Mouse (Mus musculus) MEL (cell line): ENCODE measurements at regions not wholly inside any gene's neighbourhood (a gene's known extent, or its start where the extent isn't known, plus 50 kb on each side); places are given as distances from the start of the nearest gene placed in this dataset.

Source experiments
- DNase-seq: peaks from one replicate; pipeline ENCODE4 v3.0.0; 2011; ENCODE audit warnings: low read depth, low spot score
- H3K27ac ChIP-seq: 2 replicates; pipeline ENCODE4 v1.5.1; 2012; ENCODE audit warnings: low read depth, mild to moderate bottlenecking, control low read depth, low read length, moderate library complexity; ENCODE audit not compliant: control insufficient read depth
- H3K27me3 ChIP-seq, 2 experiments: fragments of 150-350 bp in 1 of 2; sonication (generic) in 1 of 2; 2 replicates each; pipeline ENCODE4 v1.6.1; 2012; ENCODE audit warnings: low read length in 2 of 2, mild to moderate bottlenecking in 2 of 2, improper control_type of control experiment in 1 of 2, moderate library complexity in 1 of 2; ENCODE audit not compliant: insufficient read depth in 2 of 2, control insufficient read depth in 1 of 2
- H3K36me3 ChIP-seq, 2 experiments: 2 replicates each; pipeline ENCODE4 v1.6.1; 2012 to 2014; ENCODE audit warnings: low read length in 2 of 2, improper control_type of control experiment in 1 of 2, inconsistent platforms in 1 of 2, mild to moderate bottlenecking in 1 of 2; ENCODE audit not compliant: insufficient read depth in 2 of 2, control insufficient read depth in 1 of 2
- H3K4me1 ChIP-seq, 2 experiments: fragments of 150-350 bp in 1 of 2; sonication (generic) in 1 of 2; 2 replicates each; pipeline ENCODE4 v1.6.1; 2012; ENCODE audit warnings: low read length in 2 of 2, improper control_type of control experiment in 1 of 2, mild to moderate bottlenecking in 1 of 2; ENCODE audit not compliant: insufficient read depth in 2 of 2, control insufficient read depth in 1 of 2
- H3K4me3 ChIP-seq, 2 experiments: fragments of 150-350 bp in 1 of 2; sonication (generic) in 1 of 2; 2 replicates each; pipeline ENCODE4 v1.5.1; 2012; ENCODE audit warnings: low read depth in 2 of 2, low read length in 2 of 2, mild to moderate bottlenecking in 2 of 2, moderate library complexity in 2 of 2, control low read depth in 1 of 2, improper control_type of control experiment in 1 of 2; ENCODE audit not compliant: control insufficient read depth in 1 of 2, insufficient read depth in 1 of 2
- H3K79me2 ChIP-seq: 2 replicates; pipeline ENCODE4 v1.6.1; 2012; ENCODE audit warnings: mild to moderate bottlenecking, low read length, moderate library complexity; ENCODE audit not compliant: control insufficient read depth, poor library complexity, insufficient read depth
- H3K9ac ChIP-seq: 2 replicates; pipeline ENCODE4 v1.6.1; 2012; ENCODE audit warnings: low read depth, mild to moderate bottlenecking, control low read depth, low read length, moderate library complexity; ENCODE audit not compliant: control insufficient read depth, poor library complexity, severe bottlenecking
- H3K9me3 ChIP-seq: fragments of 150-350 bp; sonication (generic); replicated peaks from 2 replicates; pipeline ENCODE4 v1.6.1; 2012; ENCODE audit warnings: mild to moderate bottlenecking, low read length, improper control_type of control experiment, moderate library complexity; ENCODE audit not compliant: insufficient read depth
- CTCF ChIP-seq, 3 experiments: IDR thresholded peaks in 2 of 3; conservative IDR thresholded peaks in 1 of 3; 2 replicates each; pipeline ENCODE4 v1.5.1; 2011 to 2012; ENCODE audit warnings: low read length in 3 of 3, low read depth in 2 of 3, mild to moderate bottlenecking in 2 of 3, improper control_type of control experiment in 1 of 3, inconsistent platforms in 1 of 3, mixed read lengths in 1 of 3, moderate library complexity in 1 of 3; ENCODE audit not compliant: control insufficient read depth in 1 of 3, insufficient read depth in 1 of 3, poor library complexity in 1 of 3, severe bottlenecking in 1 of 3
- ELF1 ChIP-seq: IDR thresholded peaks from 2 replicates; pipeline ENCODE4 v1.6.1; 2014; ENCODE audit warnings: low read depth, mild to moderate bottlenecking, inconsistent platforms, low read length, improper control_type of control experiment, moderate library complexity
- GATA1 ChIP-seq: IDR thresholded peaks from 2 replicates; pipeline ENCODE4 v1.6.1; 2011; ENCODE audit warnings: low read depth, low read length, improper control_type of control experiment
- MAFK ChIP-seq: IDR thresholded peaks from 2 replicates; pipeline ENCODE4 v1.6.1; 2011; ENCODE audit warnings: low read depth, mild to moderate bottlenecking, low read length, improper control_type of control experiment, borderline replicate concordance
- MAX ChIP-seq: IDR thresholded peaks from 2 replicates; pipeline ENCODE4 v1.6.1; 2011; ENCODE audit warnings: low read length, improper control_type of control experiment
- MAZ ChIP-seq: IDR thresholded peaks from 2 replicates; pipeline ENCODE4 v1.6.1; 2012; ENCODE audit warnings: low read depth, mild to moderate bottlenecking, inconsistent platforms, low read length, improper control_type of control experiment
- MYC ChIP-seq: IDR thresholded peaks from 2 replicates; pipeline ENCODE4 v1.6.1; 2011; ENCODE audit warnings: low read depth, mild to moderate bottlenecking, low read length, improper control_type of control experiment, moderate library complexity
- POLR2AphosphoS2 ChIP-seq: IDR thresholded peaks from 2 replicates; pipeline ENCODE4 v1.6.1; 2011; ENCODE audit warnings: low read length, improper control_type of control experiment
- RCOR1 ChIP-seq: IDR thresholded peaks from 2 replicates; pipeline ENCODE4 v1.6.1; 2012; ENCODE audit warnings: low read depth, mild to moderate bottlenecking, inconsistent platforms, low read length, improper control_type of control experiment
- SMC3 ChIP-seq: IDR thresholded peaks from 2 replicates; pipeline ENCODE4 v1.6.1; 2011; ENCODE audit warnings: low read depth, low read length, improper control_type of control experiment
- TAL1 ChIP-seq: IDR thresholded peaks from 2 replicates; pipeline ENCODE4 v1.6.1; 2012; ENCODE audit warnings: mild to moderate bottlenecking, inconsistent platforms, low read length, moderate library complexity, mixed read lengths
- USF1 ChIP-seq: IDR thresholded peaks from 2 replicates; pipeline ENCODE4 v1.6.1; 2014; ENCODE audit warnings: low read depth, mild to moderate bottlenecking, inconsistent platforms, low read length, improper control_type of control experiment, moderate library complexity
- ZC3H11A ChIP-seq: IDR thresholded peaks from 2 replicates; pipeline ENCODE4 v1.6.1; 2012; ENCODE audit warnings: low read depth, mild to moderate bottlenecking, inconsistent platforms, low read length, improper control_type of control experiment
- ZNF384 ChIP-seq: IDR thresholded peaks from 2 replicates; pipeline ENCODE4 v1.6.1; 2012; ENCODE audit warnings: low read depth, mild to moderate bottlenecking, inconsistent platforms, low read length, improper control_type of control experiment

GRCm38 (mm10) chr16:90635216-90635615 lies 92.0 kb downstream of the Mis18a start:
- H3K36me3 ChIP-seq, result no peaks in the 10 kb centered on the region
- H3K27ac ChIP-seq, result no peak overlapping the region
- H3K9me3 ChIP-seq, result no peaks in the 10 kb centered on the region
- TF ChIP-seq POLR2AphosphoS2 (no peak), CTCF (IDR thresholded peaks at IDR 0.05 in 2 of 3, conservative IDR thresholded peaks at IDR 0.05 in 1 of 3; ENCODE audit: control insufficient read depth in 1 of 3, insufficient read depth in 1 of 3, low read depth in 2 of 3, low read length in 3 of 3, poor library complexity in 1 of 3, severe bottlenecking in 1 of 3) (0 out of 6 replicates have a peak, but pooled peaks of 1 of the 3 experiments have one; percentile 2)
- H3K27me3 ChIP-seq, result no peaks in the 10 kb centered on the region
- no peaks in the 10 kb centered on the region for H3K4me1 ChIP-seq
- H3K9ac ChIP-seq, result no peak overlapping the region
- no peak overlapping the region for H3K4me3 ChIP-seq
- H3K79me2 ChIP-seq, result no peaks in the 10 kb centered on the region
- DNase-seq, result no peak

GRCm38 (mm10) chr16:90629976-90630375 lies 97.2 kb downstream of the Mis18a start:
- Histone ChIP-seq H3K36me3 (no peaks in the 10 kb centered on the region), H3K79me2 (no peaks in the 10 kb centered on the region), H3K9ac (no peak overlapping the region), H3K4me1 (no peaks in the 10 kb centered on the region), H3K27me3 (no peaks in the 10 kb centered on the region), H3K27ac (no peak overlapping the region)
- DNase-seq, result no peak
- TF ChIP-seq MAZ (no peak), ELF1 (no peak), MAFK (no peak), TAL1 (no peak), USF1 (no peak)
- TF ChIP-seq, all 39 proteins: peak for 0
- Histone ChIP-seq H3K4me3 (no peak overlapping the region), H3K9me3 (no peaks in the 10 kb centered on the region)

GRCm38 (mm10) chr16:90629121-90629930 lies 97.9 kb downstream of the Mis18a start:
- no peak overlapping the region for H3K27ac ChIP-seq
- H3K27me3 ChIP-seq, result no peaks in the 10 kb centered on the region
- no peaks in the 10 kb centered on the region for H3K9me3 ChIP-seq
- DNase-seq, result no peak
- TF ChIP-seq MYC, result no peak
- TF ChIP-seq POLR2AphosphoS2, result no peak
- TF ChIP-seq USF1, result no peak
- TF ChIP-seq SMC3, result no peak
- no peak for TF ChIP-seq ZNF384
- no peak for TF ChIP-seq GATA1
- no peak for TF ChIP-seq ZC3H11A
- TF ChIP-seq TAL1, result no peak
- TF ChIP-seq MAX, result no peak
- no peak for TF ChIP-seq RCOR1
- H3K36me3 ChIP-seq, result no peaks in the 10 kb centered on the region
- H3K9ac ChIP-seq, result no peak overlapping the region
- H3K4me3 ChIP-seq, result no peak overlapping the region
- H3K4me1 ChIP-seq, result no peaks in the 10 kb centered on the region
- no peaks in the 10 kb centered on the region for H3K79me2 ChIP-seq
